Mouse (Mus musculus) c-Kit-positive CD71-negative TER-119-negative erythroid progenitor cells, embryonic 14.5 days (primary cell): ENCODE results near the gene Gm17662.

Experiments used
- DNase-seq: peaks from one replicate; pipeline ENCODE4 v3.0.0-alpha.2; 2013; ENCODE audit warnings: low read depth

The Gm17662 gene

DNA sequence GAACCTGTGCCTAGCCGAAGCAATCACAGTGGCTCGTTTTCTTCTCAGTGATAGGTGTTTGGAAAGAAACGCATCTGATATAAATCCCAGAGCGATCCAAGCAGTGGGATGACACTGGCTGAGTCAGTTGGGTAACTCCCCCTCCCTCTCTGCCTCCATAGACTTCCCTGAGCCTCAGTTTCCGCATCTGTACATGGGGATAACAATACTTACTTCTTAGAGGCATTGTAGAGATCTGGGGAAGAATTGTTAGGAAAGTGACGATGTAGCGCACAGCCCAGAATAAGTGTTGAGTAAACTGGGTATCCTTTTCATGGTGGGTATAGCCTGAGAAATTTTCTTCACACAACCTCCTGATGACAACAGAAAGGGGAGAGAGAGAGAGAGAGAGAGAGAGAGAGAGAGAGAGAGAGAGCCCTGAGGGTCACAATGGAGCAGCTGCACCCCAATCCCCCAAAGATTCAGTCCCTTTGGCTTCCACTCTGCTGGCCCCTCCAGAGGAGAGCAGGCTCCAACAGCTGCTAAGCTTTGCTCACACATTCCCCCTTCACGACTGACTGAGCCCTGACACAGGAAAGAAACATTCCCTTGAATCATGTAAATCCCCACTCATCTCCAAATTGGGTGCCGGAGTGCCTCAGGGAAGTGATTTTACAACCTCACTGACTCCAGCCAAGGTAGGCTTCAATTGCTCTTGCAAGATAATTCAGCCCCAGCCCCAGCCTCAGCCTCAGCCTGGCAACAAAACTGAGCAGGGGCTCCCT is 31.6 kb downstream of the Gm17662 start:
- DNase-seq = no peak

DNA sequence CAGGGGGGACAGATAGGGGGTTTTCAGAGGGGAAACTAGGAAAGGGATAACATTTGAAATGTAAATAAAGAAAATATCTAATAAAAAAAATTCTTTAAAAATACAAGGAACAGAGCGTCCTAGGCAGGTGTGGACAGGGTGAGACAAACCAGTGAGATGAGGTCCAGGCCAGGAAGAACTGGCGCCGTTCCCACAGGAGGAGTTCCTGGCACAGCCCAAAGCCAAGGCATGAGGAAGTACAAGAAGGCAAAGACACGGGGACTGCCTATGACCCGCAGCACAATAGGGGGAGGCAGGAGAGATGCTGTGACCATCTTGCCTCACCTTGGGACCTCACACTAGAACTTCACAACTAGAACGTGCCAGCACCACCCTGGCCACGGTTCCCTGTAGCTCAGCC is 34.6 kb downstream of the Gm17662 start:
- DNase-seq = no peak

DNA sequence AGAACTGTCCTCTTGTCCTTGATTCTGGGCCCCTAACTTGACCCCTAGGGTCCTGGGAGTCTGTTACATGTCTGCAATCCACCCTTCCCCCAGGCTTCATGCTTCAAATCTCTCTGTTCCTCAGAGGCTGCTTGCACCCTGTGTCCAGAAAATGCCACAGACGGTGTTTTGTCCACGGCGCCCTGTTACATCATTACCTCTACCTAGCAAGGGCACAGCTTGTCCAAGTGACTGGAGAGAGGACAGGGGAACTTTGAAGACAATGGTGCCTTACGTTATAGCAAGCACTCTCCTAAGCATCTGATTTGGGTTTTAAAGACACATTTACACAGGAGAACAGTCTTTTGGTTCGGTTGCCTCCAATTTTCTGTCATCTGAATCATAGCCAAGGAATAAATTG is 36.5 kb downstream of the Gm17662 start:
- DNase-seq = no peak

DNA sequence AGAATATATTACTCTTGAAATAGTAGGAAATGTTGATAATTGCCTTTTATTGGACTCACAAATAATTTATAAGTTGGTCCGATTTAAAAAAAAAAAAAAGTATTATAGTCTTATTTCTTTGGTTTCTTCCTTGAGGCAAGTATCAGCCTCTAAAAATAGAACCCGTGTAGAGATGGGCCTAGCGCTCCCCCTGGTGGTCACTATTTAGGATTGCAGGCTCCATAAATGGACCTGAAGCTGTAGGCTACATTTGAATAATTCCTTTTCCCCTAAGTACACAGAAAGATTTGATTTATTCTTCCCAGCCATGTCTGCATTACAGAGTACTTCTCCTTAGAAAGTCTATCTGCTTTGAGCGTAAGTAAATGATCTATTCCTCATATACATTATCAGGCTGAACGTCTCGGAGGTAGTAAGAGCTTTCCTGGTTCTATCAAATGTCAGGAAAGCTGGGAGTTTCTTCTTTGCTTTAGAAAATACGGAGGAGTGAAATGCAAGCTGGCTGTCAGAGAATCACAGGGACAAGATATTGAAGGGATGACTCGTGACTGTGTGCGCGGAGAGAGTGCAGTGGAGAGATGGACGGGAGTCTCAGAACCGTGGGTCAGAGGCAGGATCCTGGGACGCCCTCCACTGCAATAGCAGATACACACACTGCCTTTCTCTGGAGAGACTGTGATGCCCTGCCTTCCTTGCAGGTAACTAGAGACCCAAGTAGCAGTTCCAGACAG is 37.0 kb downstream of the Gm17662 start:
- peak; percentile 13 for DNase-seq

DNA sequence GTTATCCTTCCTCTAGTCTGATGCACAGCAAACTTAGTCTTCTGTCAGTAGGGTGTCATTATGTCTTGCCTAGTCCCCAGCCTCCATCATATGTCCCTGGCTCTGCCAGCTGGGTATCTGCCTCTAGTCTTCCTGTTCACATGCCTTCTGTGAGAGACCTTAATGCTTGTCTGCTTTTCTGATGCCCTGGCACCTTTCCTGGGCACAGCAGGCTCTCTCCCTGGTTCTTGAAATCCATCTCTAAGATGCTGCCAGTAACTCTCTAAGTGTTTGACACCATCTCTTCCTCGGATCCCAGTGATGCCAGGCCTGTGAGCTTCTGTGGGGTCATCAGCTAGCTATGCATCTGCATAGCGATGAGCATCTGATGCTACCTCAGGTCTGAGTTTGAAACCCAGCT is 45.7 kb downstream of the Gm17662 start:
- DNase-seq = no peak

- DNase-seq = no peak
These were observed 47.9 kb downstream of the Gm17662 start for GRCm38 (mm10) chr4:104905049-104905448.
